Mouse (Mus musculus) small intestine, adult 2 months (tissue): ENCODE measurements around the gene Cox8a. TPM values are rescaled to one million over a fixed set of nuclear protein-coding genes. Genes with fewer than 3 reads are reported as not detected.

Experiments
- H3K27ac ChIP-seq: fragments of 200-500 bp; 2 replicates; pipeline ENCODE4 v1.5.1; 2012; ENCODE audit warnings: low read depth, low read length, control low read depth, inconsistent platforms; ENCODE audit not compliant: insufficient read depth
- H3K27me3 ChIP-seq: fragments of 200-500 bp; 2 replicates; pipeline ENCODE4 v1.6.1; 2012; ENCODE audit warnings: mild to moderate bottlenecking, moderate library complexity, low read length, inconsistent platforms; ENCODE audit not compliant: control insufficient read depth, insufficient read depth
- H3K36me3 ChIP-seq: fragments of 200-500 bp; 2 replicates; pipeline ENCODE4 v1.6.1; 2012; ENCODE audit warnings: mild to moderate bottlenecking, low read length, control low read depth, inconsistent platforms; ENCODE audit not compliant: control insufficient read depth, insufficient read depth
- H3K4me1 ChIP-seq: fragments of 200-500 bp; 2 replicates; pipeline ENCODE4 v1.6.1; 2012; ENCODE audit warnings: low read length, inconsistent platforms, mixed read lengths; ENCODE audit not compliant: control insufficient read depth, insufficient read depth, insufficient read length
- H3K4me3 ChIP-seq: fragments of 200-500 bp; 2 replicates; pipeline ENCODE4 v1.5.1; 2012; ENCODE audit warnings: low read depth, mild to moderate bottlenecking, control low read depth, inconsistent platforms, low read length, moderate library complexity
- CTCF ChIP-seq: fragments of 200-500 bp; IDR thresholded peaks from 2 replicates; pipeline ENCODE4 v1.5.1; 2012; ENCODE audit warnings: low read depth, mild to moderate bottlenecking, control low read depth, inconsistent platforms, low read length, moderate library complexity, mixed read lengths; ENCODE audit not compliant: insufficient replicate concordance, insufficient read length; ENCODE audit errors: extremely low read depth
- POLR2A ChIP-seq: fragments of 200-500 bp; IDR thresholded peaks from 2 replicates; pipeline ENCODE4 v1.6.1; 2012; ENCODE audit warnings: low read depth, mild to moderate bottlenecking, control low read depth, inconsistent platforms, low read length, moderate library complexity
- WGBS: fragments of 180-500 bp; shearing (Covaris S2); methylation state at CpG from one replicate; pipeline ENCODE4 v1.1.7; 2018; 5-methylcytosine and 5-hydroxymethylcytosine counted together
- polyA plus RNA-seq: library from polyadenylated mRNA; depleted of rRNA; stranded (reverse); fragments of >200 nt; gene quantifications from 2 replicates; pipeline ENCODE4 v1.2.3, GENCODE M21; 2012

Gene Cox8a
- polyA plus RNA-seq, 1 experiment = 4,573 TPM

DNA sequence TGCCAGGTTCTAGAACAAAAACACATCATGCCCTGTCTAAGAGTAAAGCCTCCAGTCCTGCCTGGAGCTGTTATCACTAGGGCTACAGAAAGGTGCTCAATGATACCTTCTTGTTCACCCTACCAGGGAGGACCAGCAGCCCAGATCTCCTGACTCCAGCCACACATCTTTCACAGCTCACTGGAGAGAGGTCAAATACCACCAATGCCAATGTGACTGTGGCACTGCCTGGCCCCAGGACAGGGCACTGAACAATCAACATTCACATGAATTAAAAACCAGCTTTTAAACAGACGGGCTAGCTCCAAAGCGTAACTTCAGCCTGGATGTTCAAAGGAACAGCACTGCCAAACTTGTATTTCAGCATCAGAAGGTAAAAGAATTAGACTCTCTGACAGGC lies 18.6 kb upstream of the Cox8a start:
- H3K4me1 ChIP-seq = no peaks in the 10 kb centered on the region; the same call in 1 of the 2 replicates
- no peak for TF ChIP-seq POLR2A
- TF ChIP-seq CTCF = no peak
- no peaks in the 10 kb centered on the region for H3K27me3 ChIP-seq
- no peak overlapping the region for H3K4me3 ChIP-seq
- WGBS = 98% methylated on average over 2 of the region's 2 CpGs
- H3K27ac ChIP-seq = no peak overlapping the region
- peaks cover 11% of the 10 kb centered on the region for H3K36me3 ChIP-seq

- no peaks in the 10 kb centered on the region for H3K27me3 ChIP-seq
- H3K4me1 ChIP-seq = no peaks in the 10 kb centered on the region; the same call in 1 of the 2 replicates
- no peak overlapping the region for H3K27ac ChIP-seq
- peaks cover 11% of the 10 kb centered on the region for H3K36me3 ChIP-seq
- no peak overlapping the region for H3K4me3 ChIP-seq
- no peak for TF ChIP-seq CTCF
- no peak for TF ChIP-seq POLR2A
- WGBS = 77% methylated on average over 9 of the region's 9 CpGs
Measured at GRCm38 (mm10) chr19:7235461-7235860, 18.0 kb upstream of the Cox8a start.

- WGBS = 52% methylated on average over 8 of the region's 8 CpGs
Measured at GRCm38 (mm10) chr19:7234537-7235221, 17.3 kb upstream of the Cox8a start.

GRCm38 (mm10) chr19:7226511-7226914 lies 9.1 kb upstream of the Cox8a start:
- no peaks in the 10 kb centered on the region for H3K27me3 ChIP-seq
- peaks cover 24% of the 10 kb centered on the region for H3K36me3 ChIP-seq
- WGBS = 28% methylated on average over 6 of the region's 6 CpGs
- no peak overlapping the region for H3K4me3 ChIP-seq
- TF ChIP-seq POLR2A (no peak), CTCF (no peak)
- H3K4me1 ChIP-seq = peaks cover 18% of the 10 kb centered on the region
- H3K27ac ChIP-seq = peak overlapping the region; percentile 81

More at GRCm38 (mm10) chr19:7234537-7235221, 17.3 kb upstream of the Cox8a start:
- Histone ChIP-seq H3K4me1 (no peaks in the 10 kb centered on the region), H3K27me3 (no peaks in the 10 kb centered on the region), H3K36me3 (peaks cover 15% of the 10 kb centered on the region), H3K27ac (no peak overlapping the region), H3K4me3 (no peak overlapping the region)
- TF ChIP-seq CTCF (peak; percentile 69; the same call in 1 of the 2 replicates), POLR2A (no peak)

GRCm38 (mm10) chr19:7225096-7225690 lies 7.8 kb upstream of the Cox8a start:
- H3K27me3 ChIP-seq = no peaks in the 10 kb centered on the region
- H3K36me3 ChIP-seq = peaks cover 21% of the 10 kb centered on the region
- no peak overlapping the region for H3K27ac ChIP-seq
- 74% methylated on average over 9 of the region's 9 CpGs for WGBS
- TF ChIP-seq POLR2A (no peak), CTCF (no peak)
- no peak overlapping the region for H3K4me3 ChIP-seq
- H3K4me1 ChIP-seq = peaks cover 18% of the 10 kb centered on the region

DNA sequence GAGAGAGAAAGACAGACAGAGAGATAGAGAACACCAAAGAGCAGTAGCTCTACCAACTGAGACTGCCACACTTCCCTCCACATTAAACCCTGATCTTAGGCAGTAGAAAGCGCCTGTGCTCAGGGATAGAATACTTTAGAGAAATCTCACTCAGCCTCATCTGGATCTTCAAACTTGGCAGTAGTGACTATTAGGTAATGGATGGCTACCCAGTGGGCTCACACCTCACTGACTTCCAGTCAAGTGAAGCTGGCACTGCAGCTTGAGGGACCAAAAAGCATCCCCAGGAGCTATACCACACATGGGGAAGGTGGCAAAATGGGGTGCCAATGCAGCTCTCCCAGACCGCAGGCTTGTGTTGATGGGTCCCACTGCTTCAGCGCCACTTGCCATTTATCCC lies 6.8 kb upstream of the Cox8a start:
- TF ChIP-seq CTCF (no peak), POLR2A (no peak)
- peaks cover 13% of the 10 kb centered on the region; the same call in 1 of the 2 replicates for H3K36me3 ChIP-seq
- peaks cover 18% of the 10 kb centered on the region for H3K4me1 ChIP-seq
- WGBS = 94% methylated on average over 3 of the region's 3 CpGs
- no peak overlapping the region for H3K4me3 ChIP-seq
- no peaks in the 10 kb centered on the region for H3K27me3 ChIP-seq
- H3K27ac ChIP-seq = no peak overlapping the region

GRCm38 (mm10) chr19:7223488-7223887 lies 6.1 kb upstream of the Cox8a start:
- Histone ChIP-seq H3K4me3 (no peak overlapping the region), H3K36me3 (peaks cover 9% of the 10 kb centered on the region; the same call in 1 of the 2 replicates), H3K27me3 (no peaks in the 10 kb centered on the region), H3K27ac (no peak overlapping the region), H3K4me1 (peaks cover 18% of the 10 kb centered on the region)
- TF ChIP-seq POLR2A (no peak), CTCF (no peak)
